Mouse (Mus musculus) kidney, adult 18-20 months (tissue): ENCODE measurements around the gene Bnip3.

Source experiments
- DNase-seq: peaks from one replicate; pipeline ENCODE4 v3.0.0; 2021

Bnip3 gene

DNA sequence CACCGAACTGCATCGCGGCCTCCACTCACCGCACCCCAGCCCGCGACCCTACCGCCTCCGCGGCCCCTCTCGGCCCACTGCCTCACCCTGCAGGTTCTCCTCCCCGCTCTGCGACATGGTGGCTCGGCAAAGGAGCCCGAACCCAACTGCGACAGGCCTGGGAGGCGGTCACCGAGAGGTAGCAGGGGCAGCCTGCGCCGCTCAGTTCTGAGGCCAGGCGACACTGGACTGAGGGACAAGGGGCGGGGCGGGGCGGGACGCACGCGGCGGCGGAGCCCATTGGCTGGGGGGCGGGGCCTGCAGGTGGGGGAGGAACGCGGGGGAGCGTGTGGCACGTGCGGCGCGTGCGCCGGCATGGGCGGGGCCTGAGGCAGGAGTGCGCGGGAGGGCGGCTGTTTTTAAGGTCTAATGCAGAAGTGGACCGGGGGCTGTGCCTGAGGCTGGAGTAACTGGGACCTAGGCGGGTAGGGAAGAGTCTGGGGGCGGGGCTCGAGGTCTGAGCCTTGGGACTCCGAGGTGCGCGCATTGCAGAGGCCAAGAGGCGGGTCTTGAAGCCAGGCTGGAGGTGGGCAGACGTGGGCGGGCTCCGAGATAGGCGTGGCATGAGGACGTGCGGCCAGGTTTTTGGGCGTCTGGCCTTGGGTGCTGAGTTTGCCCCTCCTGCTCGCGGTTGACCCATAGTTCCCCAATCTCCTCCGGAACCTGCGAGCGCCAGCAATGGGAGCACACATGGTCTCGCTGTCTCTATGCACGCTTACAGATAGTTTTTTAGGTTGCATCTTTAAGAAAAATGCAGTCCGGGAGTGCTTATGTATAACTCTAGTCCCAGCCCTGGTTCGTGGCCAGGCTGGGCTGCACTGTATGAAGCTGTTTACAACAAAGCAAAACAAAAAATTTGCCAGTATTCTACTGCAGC lies at the start of gene Bnip3:
TSS of gene Bnip3 (minus strand) at position 243 of the 916 bp plus-strand sequence.
- DNase-seq, result peak; percentile 93

DNA sequence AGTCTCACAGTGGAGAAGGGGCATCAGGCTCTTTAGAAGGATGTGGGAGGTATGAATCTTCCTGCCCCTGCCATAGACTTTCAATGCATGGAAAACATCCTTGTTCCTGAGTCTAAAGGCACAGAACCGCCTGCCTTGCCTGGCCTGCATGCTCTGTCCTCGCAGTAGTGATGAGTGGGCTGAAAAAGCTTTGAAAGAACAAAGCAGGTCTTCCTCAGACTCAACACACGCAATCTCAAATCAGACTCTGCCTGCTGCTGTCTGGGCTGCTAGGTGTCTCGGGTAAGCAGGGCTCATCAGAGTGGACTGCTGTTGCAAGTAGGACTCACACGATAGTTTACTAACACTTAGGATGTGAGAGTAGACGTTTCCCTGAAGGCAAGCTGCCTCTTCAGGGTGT lies 47.8 kb upstream of the Bnip3 start:
- DNase-seq, result no peak

GRCm38 (mm10) chr7:138955787-138956186 lies 46.5 kb upstream of the Bnip3 start:
- no peak for DNase-seq

GRCm38 (mm10) chr7:138948309-138948708 lies 39.0 kb upstream of the Bnip3 start:
- no peak for DNase-seq

DNA sequence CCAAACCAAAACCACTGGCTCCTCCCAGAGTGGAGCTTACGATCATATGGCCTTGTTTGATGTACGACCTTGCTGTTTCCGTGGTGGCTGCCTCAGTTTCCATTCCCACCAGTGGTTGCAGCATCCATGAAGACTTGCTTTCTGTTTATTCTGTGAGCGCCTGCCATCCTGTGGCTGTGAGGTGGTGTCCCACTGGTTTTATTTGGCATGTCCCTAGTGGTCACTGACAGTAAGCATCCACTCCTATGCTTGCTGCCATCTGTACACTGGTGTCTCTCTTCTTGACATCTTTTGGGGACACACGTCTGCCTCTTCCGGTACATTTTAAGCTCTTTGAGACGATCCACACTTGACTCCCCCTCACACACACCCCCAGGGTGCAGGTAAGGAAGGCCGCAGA lies 38.4 kb upstream of the Bnip3 start:
- no peak for DNase-seq

DNA sequence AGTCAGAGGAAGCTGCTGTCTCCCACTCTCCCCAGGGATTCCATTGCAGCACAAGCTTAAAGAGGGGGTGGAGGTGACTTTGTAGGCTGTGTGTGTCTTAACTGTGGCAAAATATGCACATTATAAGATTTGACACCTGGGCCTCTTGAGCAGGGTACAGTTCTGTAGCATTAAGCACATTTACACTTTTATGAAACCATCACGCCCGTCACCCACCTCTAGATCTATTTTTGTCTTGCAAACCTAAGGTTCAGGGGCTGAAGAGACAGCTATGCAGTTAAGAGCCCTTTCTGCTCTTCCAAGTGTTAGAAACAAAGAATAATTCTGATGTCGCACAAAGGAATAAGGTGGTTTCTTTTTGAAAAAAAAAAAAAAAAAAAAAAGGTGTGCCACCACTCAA lies 36.3 kb upstream of the Bnip3 start:
- no peak for DNase-seq

DNA sequence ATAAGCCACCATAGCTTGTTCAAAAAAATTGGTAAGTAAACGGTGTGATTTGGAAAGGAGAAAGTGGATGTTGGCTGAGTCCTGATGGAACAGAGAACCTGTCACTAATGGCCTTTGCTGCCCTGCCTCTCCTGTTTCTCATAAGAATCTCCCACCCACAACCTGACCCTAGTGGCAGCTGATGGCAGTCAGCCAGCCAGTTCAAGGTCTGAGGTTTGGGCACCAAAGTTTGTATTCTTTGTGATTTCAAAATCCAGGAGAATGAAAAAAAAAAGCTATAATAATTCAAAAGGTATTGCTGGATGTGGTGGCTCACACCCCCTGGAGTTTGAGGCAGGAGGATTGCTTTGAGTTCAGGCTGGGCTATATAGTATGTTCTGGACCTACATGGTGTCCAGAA lies 33.0 kb upstream of the Bnip3 start:
- DNase-seq, result no peak

- no peak for DNase-seq
Measured at GRCm38 (mm10) chr7:138941571-138941970, 32.3 kb upstream of the Bnip3 start.

DNA sequence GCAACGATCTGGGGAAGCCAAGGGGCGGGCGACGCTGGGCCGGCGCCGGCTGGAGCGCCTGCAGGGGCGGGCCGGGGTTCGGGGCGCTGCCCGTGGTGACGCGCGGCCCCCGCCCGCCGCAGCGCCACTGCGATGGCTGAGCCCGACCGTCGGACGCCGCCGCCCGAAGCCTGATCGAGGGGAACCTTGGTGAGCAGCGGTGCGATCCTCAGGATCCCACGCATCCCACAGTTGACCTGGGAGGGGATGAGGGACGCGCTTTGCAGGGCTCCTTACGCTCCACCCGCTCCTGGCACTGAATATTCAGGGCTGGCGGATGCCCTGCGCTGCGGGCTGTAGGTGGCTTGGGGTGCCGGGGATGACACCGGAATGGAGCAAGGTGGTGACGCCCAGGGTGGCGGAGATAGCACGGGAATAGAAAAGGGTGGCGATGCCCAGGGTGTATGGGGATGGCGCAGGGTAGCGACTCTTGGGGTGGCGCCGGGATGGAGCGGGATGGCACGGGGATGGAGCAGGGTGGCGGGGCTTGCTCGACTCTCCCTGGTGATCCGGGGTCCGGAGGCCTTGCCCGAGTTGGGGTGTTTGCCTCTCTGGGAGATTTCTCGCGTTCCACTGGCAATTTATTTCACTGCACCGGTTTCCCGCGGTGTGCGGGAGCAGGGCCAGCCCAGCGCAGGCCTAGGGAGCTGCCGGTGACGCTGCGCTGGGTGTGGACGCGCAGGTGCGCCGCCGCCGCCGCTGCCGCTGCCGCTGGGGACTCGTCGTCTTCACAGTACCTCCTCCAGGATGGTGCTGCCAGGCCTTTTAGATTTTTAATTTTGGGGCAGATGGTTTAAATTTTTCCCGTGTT lies 31.5 kb upstream of the Bnip3 start, which contains the start of gene Jakmip3:
TSS of gene Jakmip3 (plus strand) at position 119 of the 850 bp plus-strand sequence.
- no peak for DNase-seq

GRCm38 (mm10) chr7:138940256-138940611 lies 30.9 kb upstream of the Bnip3 start:
- no peak for DNase-seq

- DNase-seq, result no peak
Measured at GRCm38 (mm10) chr7:138938991-138939390, 29.7 kb upstream of the Bnip3 start.

DNA sequence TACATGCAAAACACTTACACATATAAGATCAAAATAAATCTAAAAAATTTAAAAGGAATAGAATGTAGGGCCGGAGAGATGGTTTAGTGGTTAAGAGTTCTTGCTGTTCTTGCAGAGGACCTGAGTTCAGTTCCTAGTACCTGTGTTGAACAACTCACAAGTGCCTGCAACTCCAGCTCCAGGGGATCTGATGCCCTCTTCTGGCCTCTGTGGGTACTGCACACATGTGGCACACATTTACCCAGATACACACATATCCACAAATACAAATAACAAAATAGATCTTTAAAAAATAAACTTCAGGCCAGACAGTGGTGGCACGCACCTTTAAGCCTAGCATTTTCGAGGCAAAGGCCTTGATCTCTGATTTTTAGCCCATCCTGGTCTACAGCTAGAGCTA lies 25.2 kb upstream of the Bnip3 start:
- no peak for DNase-seq

- DNase-seq, result no peak
Measured at GRCm38 (mm10) chr7:138928456-138928855, 19.1 kb upstream of the Bnip3 start.

DNA sequence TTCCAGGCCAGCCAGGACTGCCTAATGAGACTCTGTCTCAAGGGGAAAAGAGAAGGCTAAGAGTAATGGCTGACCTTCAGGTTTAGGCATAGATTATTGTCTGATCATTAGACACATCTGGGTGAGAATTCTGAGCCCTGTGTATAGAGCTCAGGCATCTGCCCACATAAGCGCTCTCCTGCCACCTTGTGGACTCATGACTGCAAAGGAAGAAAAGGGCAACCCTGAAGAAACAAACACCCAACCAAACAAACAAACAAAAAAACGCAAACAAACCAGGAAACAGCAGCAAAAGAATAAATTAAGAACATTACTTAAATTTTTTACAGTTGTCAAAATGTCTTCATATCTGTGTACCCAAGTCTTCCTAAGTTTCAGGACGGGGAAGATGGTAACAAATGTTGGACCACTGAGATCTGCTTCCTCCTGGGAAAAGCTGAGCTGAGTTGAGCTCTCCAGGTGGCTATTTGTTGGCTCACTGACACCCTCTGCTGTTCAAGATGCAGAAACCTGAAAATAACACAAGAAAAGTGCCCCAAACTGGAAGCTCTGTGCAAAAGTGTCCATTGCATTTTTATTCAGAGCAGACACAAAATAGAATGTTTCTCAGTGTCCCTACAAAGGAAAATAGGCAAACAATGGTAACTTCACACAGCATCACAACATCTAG lies 14.6 kb upstream of the Bnip3 start:
- peak; percentile 52 for DNase-seq

DNA sequence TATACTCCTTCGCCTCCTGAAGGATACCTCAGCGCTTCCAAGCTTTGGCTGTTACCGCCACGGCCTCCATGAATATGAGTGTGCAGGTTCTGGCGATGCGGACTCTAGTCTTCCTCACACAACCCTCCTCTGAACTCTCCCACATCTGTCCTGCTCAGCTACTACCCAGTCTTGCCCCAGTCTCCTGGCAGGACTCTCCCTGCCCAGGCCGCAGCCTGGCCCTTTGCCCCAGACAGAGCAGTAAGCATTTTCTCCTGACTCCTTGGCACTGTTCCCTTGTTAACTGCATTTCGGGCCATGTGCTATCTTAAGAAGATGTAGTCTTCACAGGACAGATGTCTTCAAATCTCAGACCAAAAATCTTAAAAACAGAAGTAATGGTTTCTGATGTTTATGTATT lies 12.3 kb upstream of the Bnip3 start:
- peak; percentile 50 for DNase-seq

DNA sequence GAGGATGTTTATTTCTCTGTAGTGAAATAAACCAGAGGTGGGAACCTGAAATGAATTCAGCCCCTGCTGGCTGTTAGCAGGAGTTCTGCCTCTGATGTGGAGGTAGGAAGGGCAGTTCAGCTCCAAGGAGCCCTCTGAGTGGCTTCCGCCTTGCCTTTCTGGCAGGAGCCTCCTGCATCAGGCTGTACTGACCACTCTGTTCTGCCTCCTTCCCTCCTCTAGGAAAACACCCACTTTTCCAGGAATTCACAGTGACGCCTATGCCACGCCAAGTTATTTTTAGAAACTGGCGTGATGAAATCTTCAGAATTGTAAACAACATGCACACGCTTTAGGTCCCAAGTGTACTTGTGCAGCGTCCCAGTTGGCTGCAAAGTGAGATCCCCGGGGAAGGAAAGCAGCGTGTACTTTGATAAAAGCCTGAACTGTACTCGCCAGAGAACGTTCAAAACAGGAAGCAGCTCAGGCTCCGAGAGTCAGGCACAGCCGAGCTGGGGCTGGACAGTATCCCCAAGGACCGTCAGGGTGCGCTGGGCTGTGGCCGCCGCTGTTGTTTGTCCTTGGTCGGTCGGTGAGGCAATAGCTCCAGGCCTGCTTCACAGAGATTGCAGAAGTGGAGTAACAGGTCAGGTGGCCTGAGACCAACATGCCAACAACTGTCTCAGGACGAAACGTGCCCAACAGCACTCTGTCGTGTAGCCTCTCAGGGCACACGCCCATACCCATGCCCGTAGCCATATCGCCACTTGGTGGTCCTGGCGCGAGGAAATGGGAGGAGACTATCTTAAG lies 10.0 kb upstream of the Bnip3 start:
- peak; percentile 85 for DNase-seq

DNA sequence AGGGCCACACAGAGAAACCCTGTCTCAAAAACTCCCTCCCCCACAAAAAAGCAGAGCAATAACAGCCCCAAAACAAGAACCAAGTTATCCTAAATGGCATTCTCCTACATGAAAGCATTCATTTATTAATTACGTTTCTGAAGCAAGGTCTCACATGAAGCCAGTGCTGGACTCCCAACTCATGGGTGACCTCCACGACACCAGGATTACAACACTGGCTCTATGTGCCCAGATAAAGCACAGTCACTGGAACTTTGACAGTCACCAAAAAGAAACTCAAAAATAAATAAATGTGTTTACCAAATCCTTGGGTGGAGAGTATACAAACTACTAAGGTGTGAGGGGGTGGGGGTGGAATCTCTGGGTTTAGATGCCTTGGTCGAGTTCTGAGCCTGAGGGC lies 4.3 kb upstream of the Bnip3 start:
- no peak for DNase-seq

DNA sequence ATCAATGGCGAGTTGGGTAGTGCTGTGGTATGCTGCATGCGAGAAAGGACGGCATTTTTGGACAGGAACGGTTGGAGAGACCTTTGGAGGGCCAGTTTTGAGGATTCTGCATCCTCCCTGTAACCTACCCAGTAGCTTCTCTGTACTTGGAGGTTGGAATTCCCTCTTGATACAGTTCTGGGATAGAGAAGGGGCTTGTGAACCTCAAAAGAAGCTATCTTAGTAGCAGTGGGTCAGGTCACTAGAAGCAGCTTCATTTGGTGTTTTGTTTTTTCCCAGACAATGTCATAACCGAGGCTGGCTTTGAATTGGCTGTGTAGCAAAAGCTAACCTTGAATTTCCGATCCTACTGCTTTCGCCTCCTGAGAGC lies 859 bp upstream of the Bnip3 start:
- no peak for DNase-seq

DNA sequence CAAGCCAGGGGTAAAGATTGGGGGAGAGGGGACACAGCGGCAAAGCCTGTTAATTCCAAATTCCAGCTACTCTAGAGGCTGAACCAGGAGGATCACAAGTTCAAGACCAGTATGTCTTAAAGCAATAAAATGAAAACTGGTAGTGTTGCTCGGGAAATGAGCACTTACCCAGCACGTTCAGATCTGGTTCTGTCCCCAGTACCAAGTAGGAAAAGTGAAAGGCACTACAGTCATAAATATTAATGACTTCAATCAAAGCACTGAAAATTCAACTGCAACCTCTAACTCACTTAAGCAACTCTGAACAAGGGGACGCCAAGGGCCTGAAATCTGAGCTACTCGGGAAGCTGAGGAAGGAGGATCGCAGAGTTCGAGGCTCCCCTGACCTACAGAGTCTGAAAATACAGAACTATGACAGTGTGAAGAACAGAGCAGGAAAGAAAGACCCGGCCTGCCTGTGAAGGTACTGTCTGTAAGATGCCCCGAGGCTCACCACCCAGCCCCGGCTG lies 497 bp downstream of the Bnip3 start:
- peak; percentile 23 for DNase-seq

DNA sequence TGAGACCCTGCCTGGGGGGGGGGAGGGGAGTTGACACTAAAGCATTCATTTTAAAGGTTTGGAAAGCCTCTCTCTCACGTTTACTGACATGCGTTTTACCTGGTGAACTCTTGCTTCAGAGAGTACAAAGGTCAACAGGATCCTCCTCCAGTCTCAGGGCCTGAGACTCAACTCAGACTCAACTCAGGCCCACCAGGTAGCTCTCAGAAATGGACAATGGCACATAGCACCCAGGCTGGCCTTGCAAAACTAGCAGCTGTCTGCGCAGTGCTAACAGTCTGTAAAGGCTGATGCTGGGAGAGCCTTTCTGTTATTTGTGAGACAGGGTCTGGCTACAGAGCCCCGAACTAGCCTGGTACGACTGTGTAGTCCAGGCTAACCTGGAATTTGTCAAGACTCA lies 1.3 kb downstream of the Bnip3 start:
- peak; percentile 51 for DNase-seq

- DNase-seq, result peak; percentile 51
Measured at GRCm38 (mm10) chr7:138907043-138907442, 2.3 kb downstream of the Bnip3 start.

DNA sequence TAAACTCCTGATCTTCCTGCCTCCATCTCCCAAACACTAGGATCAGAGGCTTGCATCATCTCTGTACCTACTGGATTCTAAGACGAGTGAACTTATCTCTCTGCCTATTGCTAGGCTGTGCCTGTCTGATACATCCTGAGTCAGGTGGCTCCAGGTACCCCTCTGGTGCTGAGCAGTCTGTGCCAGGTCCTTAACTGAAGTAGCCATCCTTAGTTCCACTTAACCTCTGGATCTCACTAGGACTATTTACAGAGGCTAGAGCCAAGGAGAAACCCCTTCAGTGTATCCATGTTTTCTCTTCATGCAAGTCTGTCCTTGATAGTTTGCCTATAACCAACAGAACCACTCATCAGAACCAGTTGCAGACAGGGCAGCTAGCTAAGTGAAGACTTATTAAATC lies 2.9 kb downstream of the Bnip3 start:
- DNase-seq, result no peak
